Mouse (Mus musculus): ENCODE measurements around the gene Kcnk2.
"Not testable (repeated sequence)": the region's sequence is repeated elsewhere in the genome, so short reads cannot be mapped to it uniquely, and the experiment has no call there.

Kcnk2 gene

DNA sequence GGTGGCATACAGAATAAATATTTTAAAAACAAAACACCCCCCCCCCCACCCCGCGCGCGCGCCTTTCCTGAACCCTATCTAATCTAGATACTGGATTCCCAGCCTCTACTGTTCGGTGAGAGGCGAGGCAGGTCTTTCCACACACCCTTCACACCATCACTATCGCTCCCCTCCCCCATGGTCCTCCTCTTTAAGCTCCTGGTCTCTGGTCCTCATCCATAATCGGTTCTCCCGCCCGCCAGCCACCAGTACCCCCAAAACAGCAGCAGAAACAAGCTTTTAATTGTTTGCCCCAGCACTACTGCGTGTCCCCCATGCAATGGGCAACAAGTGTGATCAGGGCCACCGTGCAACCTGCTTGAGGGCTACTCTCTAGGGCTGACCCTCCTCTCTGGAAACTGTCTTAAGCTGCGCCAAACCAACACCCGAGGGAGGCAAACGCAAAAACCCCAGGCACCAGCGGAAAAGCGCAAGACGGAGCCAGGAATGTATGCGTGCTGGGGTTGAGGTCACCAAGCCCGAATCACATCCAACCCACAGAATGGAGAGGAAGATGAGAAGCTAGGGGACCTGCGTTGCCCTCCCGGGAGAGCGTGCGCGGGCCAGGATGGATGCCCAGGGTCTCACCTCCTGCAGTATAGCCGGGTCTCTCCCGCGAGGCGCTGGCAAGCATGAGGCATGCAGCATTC is 59.5 kb downstream of the Kcnk2 start:
- peak; percentile 75 to 78 for DNase-seq

DNA sequence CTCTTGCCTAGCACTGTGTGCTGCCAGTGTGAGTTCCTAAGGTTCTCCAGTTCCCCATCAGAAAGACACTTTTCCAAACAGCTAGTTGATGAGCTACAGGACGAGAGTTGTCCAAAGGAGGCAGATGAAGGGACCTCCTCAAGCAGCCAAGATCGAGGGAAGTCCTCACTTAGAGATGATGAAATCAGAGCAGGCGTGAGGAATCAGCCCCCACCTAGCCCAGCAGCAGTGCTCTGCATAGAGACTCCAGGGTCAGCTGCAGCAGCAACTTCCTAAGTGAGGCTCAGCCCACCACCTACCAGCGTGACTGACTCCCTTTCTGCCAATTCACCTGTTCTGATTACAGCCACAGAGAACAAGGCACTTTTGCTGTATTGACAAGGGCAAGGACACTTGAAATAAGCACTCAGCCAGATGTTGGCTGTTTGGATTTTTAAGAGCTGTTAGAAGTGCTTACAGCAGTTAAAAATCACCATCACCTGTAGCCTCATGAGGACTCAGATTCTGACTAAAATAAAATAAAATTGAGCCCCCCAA is 60.6 kb downstream of the Kcnk2 start:
- peak; percentile 18 to 24 for DNase-seq

DNA sequence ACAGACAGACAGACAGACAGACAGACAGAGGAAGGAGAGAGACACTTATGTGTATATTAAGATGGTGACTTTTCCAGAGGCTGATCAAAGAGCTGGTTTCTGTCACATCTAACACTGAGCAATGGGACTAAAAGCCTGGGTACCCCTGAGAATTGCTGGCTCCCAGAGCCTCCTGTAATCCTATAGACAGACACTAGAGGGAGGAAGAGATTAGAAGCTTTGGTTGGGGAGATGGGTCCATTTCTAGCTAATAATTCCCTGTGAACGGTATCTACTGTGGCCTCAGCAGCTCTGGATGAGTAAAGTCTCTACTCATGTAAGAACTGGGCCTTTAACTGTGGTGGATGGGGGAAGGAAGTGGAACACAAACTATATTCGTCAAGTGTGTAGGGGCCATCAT is 86.2 kb downstream of the Kcnk2 start:
- peak in 1 of 2 experiments; percentile 34 for DNase-seq

DNA sequence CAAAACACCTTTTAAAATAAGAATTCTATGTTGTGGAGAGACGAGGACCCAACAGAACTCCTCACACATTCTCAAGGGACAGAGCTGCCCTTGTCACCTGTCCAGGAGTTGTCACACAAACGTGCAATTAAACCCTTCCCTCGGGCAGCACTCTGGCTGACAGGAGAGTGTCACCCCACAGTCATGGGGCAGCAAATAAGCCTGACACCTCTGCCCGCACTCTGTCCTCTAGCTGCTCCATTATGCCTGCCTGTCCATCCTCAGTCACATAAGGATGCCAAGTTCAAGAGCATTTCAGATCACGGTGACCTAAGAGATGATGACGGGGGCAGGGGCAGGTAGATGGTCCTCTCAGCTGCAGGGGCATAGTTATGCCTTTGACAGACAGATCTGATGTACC is 87.6 kb downstream of the Kcnk2 start:
- no peak for DNase-seq

DNA sequence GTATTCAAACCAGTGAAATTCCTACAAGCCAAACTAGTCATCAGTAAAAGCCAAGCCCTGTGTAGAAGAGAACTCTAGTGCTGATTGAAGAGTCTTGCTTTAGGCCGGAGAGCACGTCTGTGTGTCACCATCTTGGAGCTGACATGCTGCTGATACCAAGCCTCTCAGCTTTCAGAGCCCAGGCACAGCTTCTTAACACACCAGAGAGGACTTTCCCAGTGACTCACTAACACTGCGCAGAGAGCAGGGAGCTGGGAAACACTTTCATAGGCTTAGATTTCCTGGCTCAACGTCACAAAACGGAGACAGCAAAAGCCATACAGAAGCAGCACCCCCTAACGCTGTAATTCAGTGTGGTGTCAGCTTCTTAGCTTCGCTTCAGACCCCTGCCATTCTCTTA is 88.3 kb downstream of the Kcnk2 start:
- DNase-seq: no peak

DNA sequence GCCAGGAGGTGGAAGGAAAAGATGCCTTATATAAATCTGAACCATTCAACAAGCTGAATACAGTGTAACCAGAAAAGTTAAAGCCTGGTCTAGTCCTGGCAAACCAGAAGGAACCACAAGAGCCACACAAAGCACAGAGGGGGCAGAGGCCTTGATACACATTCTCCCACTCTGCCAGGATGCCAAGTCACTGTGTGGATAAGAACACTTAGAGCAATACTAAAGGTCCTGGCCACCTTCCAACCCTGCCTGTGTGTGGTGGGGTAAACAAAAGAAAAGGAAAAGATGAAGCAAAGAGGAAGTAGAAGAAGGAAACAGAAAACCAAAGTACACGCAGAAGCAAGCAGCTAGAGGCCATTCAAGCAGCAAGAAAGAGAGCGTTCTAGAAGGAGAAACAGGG is 91.9 kb downstream of the Kcnk2 start:
- DNase-seq: peak; percentile 27 to 35

DNA sequence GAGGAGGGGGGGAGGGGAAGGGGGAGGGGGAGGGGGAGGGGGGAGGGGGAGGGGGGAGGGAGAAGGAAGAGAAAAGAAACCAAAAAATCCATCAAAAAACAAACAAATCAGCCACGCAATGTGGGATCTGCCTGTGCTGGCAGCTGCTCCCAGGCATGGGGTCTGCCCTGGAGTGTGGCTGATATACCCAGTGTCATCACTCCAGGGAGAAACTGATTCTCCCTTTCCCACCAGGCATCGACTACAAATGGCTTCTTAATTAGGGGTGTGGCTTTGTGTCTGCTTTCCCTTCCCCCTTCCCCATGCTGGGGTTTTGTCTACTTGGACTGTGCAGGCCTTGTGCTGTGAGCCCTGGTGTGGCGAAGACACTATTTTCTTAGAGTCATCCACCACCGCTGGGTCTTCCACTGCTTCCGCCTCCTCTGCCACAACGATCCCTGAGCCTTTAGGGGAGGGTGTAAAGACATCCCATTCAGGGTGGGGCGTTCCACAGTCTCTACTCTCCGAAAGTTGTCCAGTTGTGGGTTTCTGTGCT is 97.0 kb downstream of the Kcnk2 start:
- DNase-seq: peak in 1 of 2 experiments; percentile 9

DNA sequence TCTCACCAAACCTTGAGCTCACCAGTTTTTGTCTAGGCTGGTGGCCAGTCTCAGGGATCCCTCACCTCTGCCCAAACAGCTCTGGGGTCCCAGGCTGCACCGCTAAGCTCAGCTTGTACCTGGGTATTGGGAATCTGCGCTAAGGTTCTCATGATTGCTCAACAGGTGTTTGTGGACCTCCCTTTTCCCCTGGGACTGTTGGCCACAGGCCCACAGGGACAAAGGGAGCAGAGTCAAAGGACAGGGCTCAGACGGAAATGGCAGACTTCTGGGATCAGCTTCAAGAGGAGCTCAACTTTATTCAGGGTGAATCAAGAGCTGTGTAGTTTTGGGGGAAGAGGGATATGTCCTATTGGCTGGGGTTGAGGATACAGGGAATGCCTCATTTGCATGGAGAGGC is 99.1 kb downstream of the Kcnk2 start:
- DNase-seq: no peak

DNA sequence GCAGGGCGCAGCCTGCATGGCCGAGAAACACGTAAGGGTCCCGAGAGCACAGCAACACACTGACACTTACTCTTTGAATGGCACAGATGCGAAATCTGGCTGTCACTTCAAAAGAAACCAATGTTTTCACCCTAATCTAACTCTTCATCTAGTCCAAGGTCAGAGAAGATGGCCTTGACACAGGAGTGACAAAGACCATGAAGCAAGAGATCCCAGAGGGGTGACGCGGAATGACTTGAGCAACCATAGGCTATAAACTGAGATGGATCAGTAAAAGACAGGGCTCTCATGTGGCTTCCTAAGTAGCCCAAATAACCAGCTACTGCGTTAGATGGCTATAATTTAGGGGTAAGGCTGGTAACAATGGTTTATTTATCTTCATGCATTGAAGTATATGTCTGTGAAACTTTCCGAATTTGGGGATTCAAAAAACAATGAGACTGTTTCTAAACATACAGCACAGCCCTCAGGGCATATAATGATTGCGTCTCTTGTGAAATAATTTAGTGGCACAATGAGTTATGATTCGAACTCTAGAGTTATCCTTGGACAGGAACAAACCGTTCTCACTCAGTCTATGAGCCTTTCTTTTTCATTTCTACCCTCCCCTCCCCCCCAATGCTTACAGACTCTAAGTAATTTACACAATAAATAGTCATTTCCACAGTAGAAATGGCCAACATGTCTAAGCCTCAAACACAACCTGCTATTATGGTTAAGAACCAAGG is 108.2 kb downstream of the Kcnk2 start:
- DNase-seq: no peak

DNA sequence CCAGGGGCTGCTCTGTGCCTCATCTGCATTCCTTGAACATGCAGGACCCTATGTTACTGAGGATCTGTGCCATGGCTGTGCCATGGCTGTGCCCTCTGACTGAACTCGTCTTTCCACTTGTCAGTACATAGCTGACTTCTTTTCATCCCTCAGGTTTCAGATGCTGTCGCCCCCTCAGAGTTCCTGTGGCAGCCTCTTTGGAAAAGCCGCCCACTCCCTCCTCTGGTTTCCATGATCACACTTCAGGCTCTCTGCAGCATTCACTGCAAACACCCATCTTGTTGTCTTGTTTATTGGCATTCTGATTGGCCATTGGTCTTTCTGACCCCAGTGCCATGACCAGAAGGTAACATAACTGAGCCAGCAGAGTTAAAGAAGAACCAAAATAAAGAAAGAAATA is 111.2 kb downstream of the Kcnk2 start:
- no peak for DNase-seq

DNA sequence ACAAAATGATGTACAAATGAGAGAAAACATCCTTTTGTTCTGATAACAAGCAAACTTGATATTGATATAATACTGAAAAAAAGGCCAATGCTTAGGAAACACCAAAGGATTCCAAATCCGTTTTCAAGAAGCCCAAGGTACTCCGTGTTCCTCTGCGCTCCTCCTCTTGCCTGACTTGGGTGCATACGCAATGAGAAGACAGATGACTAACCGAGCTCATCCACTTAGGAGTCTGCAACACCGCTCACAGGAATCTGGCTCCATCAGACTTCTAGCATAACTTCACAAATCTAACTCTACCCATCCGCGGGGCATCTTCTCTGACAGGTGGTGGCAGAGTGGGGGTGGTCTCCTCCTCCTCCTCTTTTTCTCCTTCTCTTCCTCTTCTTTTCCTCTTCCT is 113.1 kb downstream of the Kcnk2 start:
- no peak for DNase-seq

DNA sequence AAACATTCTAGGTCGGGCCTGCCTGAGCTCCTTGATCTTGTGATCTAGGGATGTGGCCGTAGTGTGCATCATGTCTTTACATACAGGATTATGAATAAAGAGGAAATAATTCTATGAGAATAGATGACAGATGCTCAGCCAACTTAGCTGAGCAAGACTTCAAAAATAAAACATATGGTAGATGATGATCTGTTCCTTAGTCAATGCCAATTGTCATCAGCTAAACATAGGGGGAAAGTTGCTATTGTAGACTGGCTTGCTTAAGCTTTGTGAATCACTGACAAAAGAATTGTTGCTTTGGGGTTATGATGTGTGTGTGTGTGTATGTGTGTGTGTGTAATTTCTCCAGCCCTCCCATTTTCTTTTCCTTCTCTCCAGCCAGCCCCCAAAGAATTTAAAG is 129.8 kb downstream of the Kcnk2 start:
- DNase-seq: no peak

DNA sequence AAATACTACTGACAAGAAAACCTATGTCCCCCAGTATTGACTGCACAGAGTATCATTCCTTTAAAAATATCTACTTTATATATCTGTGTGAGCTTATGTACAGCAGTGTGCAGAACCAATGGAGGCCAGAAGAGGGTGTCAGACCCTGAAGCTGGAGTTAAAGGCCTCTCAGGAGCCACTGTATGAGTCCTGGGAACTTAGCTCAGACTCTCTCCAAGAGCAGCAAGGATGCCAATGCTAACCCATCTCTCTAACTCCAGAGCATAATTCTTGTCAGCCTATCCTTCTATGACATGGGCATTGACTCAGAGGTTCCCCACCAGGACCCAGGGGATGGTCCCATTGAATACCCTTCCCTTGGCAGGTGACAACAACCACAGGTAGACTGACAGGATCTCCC is 148.4 kb downstream of the Kcnk2 start:
- DNase-seq: no peak

DNA sequence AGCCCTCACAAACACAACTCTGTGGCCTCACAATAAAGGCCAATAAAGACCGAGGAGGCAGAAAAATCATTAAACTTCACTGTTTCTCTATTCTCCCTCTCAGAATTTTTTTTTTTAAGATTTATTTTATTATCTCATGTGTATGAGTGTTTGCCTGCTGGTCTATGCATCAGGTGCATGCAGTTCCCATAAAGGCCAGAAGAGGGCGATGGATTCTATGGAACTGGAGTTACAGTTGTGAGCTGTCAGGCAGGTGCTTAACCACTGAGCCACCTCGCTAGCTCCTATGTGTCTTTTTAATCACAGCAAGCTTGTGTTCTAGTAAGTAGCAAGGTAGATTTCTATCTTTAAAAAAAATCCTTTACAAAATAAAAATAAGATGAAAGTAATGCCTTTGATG is 148.9 kb downstream of the Kcnk2 start:
- DNase-seq: peak; percentile 55 to 61

DNA sequence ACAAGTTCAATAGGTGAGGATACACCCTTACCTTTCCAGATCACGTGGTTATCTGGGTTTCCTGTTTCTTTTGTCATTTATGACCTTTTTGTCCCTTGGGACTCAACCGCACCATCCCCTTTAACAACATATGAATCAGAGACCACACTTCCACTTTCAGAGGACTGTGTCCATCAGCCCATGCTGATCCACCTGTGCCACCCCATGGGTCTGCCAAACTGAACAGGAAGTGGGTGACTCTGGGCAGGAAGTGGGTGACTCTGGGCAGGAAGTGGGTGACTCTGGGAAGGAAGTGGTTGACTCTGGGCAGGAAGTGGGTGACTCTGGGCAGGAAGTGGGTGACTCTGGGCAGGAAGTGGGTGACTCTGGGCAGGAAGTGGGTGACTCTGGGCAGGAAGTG is 158.9 kb downstream of the Kcnk2 start:
- not testable (repeated sequence) for DNase-seq

DNA sequence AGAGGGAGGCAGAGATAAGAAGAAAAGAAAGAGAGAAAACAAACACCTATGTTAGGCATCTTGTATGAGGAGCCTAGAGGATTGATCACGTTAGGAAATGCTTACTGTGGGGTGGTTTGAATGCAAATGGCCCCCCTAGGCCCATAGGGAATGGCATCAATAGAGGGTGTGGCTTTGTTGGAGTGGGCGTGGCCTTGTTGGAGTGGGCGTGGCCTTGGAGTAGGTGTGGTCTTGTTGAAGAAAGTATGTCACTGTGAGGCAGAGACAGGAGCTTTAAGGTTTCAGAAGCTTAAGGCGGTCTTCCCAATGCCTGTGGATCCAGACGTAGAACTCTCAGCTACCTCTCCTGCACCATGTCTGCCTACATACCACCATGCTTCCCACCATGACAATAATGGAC is 166.8 kb downstream of the Kcnk2 start:
- no peak for DNase-seq

DNA sequence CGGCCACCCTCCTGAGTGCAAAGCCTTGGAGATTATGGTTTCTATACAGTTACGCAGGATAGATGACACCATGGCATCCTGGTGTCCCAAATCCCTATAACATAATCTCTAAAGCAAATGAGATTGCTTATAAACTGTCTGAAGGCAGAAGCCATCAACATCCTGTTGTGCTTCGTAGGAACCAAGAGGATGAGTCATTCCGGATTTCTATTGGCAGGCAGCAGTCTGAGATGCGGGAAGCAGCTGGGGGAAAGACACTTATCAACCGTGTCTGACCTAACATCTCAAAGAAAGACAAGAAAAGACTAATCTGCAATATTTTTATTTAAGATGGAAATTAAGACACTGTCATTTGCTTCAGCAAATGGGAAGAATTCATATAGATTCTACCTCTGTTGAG is 169.2 kb downstream of the Kcnk2 start:
- no peak for DNase-seq

DNA sequence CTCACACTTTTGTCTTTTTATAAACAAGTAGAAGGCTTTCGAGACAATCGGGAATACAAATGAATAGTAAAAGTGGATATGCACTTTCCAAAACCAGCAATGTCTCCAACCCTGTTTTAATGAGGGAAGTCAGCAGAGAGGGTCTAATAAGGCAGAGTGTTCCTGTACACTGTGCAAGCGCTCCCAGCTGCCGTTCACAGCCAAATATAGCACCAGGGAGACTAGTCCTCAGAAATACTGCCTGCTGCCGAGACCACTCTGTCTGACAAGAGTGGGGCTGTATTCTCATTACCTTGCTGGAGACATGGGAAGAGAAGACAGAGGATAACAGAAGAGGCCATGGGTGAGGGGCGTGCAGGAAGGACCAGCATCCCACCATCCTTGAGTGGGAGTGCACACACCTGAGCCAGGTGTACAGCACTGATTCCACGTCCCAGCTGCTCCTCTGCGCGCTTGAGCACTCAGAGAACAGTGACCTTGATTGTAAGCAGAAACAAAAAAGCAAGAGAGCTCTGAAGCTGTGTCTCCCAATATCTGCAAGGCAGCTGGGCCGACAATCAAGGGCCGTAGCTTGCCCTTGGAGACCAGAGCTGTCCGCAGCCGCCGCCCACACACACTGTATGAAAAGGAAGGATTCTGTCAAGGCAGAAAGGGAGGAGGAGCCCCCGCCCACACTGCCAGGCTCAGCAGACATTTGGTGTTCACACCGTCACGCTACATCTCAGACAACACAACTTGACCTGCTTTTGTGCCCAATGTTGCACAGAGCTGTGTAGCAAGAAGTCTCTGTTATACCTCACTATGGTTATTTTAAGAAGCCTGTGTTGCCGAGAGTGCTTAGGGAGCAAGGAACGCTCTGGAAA is 173.6 kb downstream of the Kcnk2 start:
- DNase-seq: peak; percentile 40 to 51

DNA sequence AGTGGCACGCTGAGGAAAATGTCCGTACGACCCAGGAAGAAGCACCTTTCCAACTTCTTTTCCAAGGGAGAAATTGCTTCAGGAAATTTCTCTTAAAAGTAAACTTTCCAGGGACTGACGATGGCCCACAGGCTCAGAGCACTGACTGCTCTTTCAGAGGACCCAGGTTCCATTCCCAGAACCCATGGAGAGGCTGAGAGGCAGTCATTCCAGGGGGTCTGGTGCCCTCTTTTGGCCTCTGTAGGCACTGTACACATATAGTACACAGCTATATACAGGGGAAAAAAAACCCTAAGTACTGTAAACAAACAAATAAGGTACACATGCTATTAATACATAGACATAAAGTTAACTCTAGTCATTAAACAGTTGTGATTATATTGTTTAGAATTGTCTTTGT is 174.6 kb downstream of the Kcnk2 start:
- DNase-seq: peak in 1 of 2 experiments; percentile 29

DNA sequence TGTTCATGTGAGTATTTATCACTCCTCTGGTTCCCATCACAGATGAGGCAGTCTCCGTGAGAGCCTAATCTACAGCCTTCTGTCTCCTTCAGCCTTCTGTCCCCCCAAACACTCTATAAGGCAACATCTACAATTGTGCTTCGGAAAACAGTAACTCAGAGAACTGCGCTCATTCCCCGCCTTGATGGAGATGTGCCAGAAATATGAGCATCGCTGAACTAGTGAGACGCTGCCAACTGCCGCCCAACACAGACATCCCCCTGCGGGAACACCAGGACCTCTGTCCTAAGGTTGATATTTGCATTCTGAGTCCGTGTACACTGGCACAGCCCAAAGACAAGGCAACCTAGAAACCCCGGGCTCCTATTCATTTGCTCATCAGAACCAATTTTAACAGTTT is 183.0 kb downstream of the Kcnk2 start:
- peak; percentile 85 to 90 for DNase-seq

DNA sequence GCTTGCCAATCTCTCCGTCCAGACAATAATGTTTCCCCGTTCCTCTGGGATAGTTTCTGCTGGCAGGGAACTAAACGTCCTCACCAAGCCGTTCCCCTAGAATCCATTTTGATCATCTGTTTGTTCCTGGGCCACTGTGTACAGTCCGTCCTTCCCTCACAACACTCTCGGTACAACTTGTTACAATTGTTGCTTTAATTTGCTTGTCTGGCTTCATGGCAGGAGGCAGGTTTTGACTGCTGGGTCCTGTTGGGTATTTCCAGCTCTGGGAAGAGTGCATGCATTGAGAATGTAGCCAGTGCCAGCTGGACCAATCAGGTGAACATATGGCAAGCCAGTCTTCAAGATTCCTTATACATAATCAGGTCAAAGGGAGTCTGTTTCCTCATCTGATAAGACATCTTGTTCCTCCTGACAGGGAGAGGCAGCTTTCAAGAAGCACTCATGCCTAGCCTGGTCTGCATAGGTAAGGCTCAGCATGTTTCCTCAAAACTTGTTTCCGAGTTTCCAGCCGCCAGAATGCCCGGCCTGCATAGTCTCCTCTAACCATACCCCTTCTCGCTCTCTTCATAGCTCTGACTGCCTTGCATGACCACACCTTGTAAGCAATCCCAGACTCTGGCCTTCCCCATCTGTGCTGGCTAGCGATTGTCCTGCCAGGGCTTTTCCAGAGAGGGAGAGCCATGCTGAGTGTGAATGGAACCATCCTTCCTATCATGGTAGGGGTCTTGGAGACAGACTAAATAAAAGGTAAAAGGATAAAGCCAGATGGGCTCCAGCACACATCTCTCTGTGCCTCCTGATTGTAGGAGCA is 184.1 kb downstream of the Kcnk2 start:
- DNase-seq: peak; percentile 74 to 87

DNA sequence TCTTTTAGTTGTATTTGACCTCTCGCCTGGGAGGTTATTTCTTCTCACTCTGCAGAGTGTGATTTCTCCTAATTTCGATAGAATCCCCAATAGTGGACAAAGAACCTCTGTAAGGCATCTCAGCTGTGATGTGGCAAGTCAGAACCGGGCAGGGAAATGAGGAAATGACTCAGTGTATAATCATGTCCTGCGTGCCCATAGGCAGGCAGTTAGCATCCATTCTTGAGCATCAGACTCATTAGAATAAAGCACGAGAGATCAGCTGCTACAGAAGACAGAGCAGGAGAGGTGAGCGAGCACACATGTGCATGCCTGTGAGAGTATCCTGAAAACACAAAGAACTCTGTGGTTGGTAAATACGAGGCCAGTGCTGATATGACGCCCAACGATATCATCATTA is 186.9 kb downstream of the Kcnk2 start:
- DNase-seq: no peak

All from cerebellum, postnatal 10 days (tissue).